Mouse (Mus musculus) liver, embryonic 11.5 days (tissue): ENCODE results near the gene Mlst8. TPM values are rescaled to one million over a fixed set of nuclear protein-coding genes. Genes with fewer than 3 reads are reported as not detected.

ENCODE experiments used
- ATAC-seq: fragments of 200-750 bp; cut with Nextera tagmentation; replicated peaks from 2 replicates; pipeline ENCODE4 v1.8.0; 2017; ENCODE audit warnings: moderate number of reproducible peaks, mild to moderate bottlenecking, moderate TSS enrichment, moderate library complexity; ENCODE audit not compliant: low FRiP score
- DNase-seq: peaks from one replicate; pipeline ENCODE4 v3.0.0-alpha.2; 2017; ENCODE audit warnings: low spot score
- H3K27ac ChIP-seq: fragments of 300-500 bp; sonication (generic); 2 replicates; pipeline ENCODE4 v1.5.1; 2014; ENCODE audit warnings: mild to moderate bottlenecking, low read depth, low read length, control low read depth
- H3K27me3 ChIP-seq: fragments of 300-500 bp; sonication (generic); replicated peaks from 2 replicates; pipeline ENCODE4 v1.6.1; 2014; ENCODE audit warnings: low read length, mixed read lengths; ENCODE audit not compliant: control insufficient read depth, insufficient read depth
- H3K36me3 ChIP-seq: fragments of 300-500 bp; sonication (generic); 2 replicates; pipeline ENCODE4 v1.6.1; 2014; ENCODE audit warnings: mild to moderate bottlenecking, low read length, moderate library complexity, mixed read lengths; ENCODE audit not compliant: control insufficient read depth, insufficient read depth
- H3K4me1 ChIP-seq: fragments of 300-500 bp; sonication (generic); replicated peaks from 2 replicates; pipeline ENCODE4 v1.6.1; 2014; ENCODE audit warnings: low read length, mixed read lengths; ENCODE audit not compliant: control insufficient read depth, insufficient read depth
- H3K4me2 ChIP-seq: fragments of 300-500 bp; sonication (generic); 2 replicates; pipeline ENCODE4 v1.6.1; 2014; ENCODE audit warnings: mild to moderate bottlenecking, control low read depth, moderate library complexity
- H3K4me3 ChIP-seq: fragments of 300-500 bp; sonication (generic); 2 replicates; pipeline ENCODE4 v1.5.1; 2014; ENCODE audit warnings: low read depth, low read length, control low read depth
- H3K9ac ChIP-seq: fragments of 300-500 bp; sonication (generic); 2 replicates; pipeline ENCODE4 v1.6.1; 2014; ENCODE audit warnings: low read depth, low read length, control low read depth
- H3K9me3 ChIP-seq: fragments of 300-500 bp; sonication (generic); 2 replicates; pipeline ENCODE4 v1.6.1; 2016; ENCODE audit warnings: low read length, inconsistent platforms, mixed read lengths; ENCODE audit not compliant: control insufficient read depth
- WGBS: fragments of 180-500 bp; shearing (Covaris S2); extraction: QIAGEN DNeasy Blood & Tissue Kit; methylation state at CpG from one replicate; pipeline ENCODE4 v1.1.7; 2014; 5-methylcytosine and 5-hydroxymethylcytosine counted together
- polyA plus RNA-seq: library from polyadenylated mRNA; unstranded; fragments of >200 nt; fragmentation: Nextera tagmentation; extraction: Ambion mirVana; gene quantifications from 2 replicates; pipeline ENCODE4 v1.2.1, GENCODE M21; 2014

The Mlst8 gene
- polyA plus RNA-seq, 1 experiment from 2014 or later = 22.3 TPM

GRCm38 (mm10) chr17:24507806-24508460, 29.1 kb upstream of the Mlst8 start:
- DNase-seq = no peak
- H3K36me3 ChIP-seq = peaks cover 27% of the 10 kb centered on the region
- H3K27ac ChIP-seq = no peak overlapping the region
- WGBS = 75% methylated on average over 12 of the region's 12 CpGs
- ATAC-seq = no peak
- no peaks in the 10 kb centered on the region for H3K27me3 ChIP-seq
- H3K4me3 ChIP-seq = no peak overlapping the region
- no peaks in the 10 kb centered on the region for H3K9me3 ChIP-seq
- H3K9ac ChIP-seq = no peak overlapping the region
- no peak overlapping the region for H3K4me2 ChIP-seq
- peaks cover 10% of the 10 kb centered on the region for H3K4me1 ChIP-seq

DNA sequence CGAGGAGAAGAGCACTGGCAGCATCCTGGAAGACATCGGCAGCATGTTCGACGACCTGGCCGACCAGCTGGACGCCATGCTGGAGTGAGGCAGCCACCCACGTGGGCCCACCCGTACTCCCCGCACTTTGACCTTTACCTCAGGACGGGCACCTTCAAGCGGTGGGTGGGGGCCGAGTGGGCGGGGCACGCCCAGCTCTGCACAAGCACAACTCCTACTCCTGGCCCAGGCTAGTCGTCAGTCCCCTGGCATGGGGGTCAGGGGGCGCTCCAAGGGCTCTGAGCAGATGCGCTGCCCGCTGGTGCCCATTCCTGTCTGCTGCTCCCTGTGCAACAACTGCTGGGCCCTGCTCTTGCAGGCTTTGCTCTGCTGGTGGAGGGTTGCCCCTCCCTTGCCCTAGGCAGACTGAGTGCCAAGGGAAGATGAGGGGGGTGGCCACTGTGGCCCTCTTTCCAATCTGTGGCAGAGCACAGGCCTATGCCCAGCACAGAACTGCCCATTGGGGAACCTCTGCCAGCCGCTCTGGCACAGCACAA, 28.3 kb upstream of the Mlst8 start:
- ATAC-seq = peak; percentile 29; the same call in 1 of the 2 replicates
- peaks cover 27% of the 10 kb centered on the region for H3K36me3 ChIP-seq

DNA sequence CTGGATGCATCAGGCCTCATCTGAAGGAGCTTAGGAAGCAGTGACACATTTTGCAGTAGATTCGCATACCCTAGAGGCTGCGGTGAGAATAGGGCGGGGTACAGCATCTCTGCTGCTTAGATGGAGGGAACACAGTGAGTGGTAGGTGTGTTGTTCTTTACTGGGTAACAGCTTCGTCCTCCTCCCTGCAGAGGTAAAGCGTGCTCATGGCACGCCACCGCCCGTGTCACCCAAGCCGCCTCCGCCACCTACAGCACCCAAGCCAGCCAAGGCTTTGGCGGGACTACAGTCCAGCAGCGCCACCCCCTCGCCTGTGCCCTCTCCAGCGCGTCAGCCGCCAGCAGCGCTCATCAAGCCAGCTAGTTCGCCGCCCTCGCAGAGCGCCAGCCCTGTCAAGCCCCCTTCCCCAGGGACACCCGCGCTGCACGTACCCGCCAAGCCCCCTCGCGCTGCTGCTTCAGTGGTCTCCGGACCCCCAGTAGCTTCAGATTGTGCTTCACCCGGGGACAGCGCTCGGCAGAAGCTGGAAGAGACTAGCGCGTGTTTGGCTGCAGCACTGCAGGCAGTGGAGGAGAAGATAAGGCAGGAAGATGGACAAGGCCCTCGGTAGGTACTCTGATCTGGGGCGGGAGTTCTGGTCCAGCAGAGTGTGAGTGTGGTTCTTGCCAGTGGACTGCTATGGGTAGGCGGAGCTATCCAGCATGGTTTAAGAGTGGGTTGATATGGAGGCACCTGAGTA, 27.6 kb upstream of the Mlst8 start:
- peak overlapping the region; percentile 17; the same call in 1 of the 2 replicates for H3K9ac ChIP-seq
- peak; percentile 47 for DNase-seq
- peaks cover 20% of the 10 kb centered on the region for H3K36me3 ChIP-seq
- WGBS = 31% methylated on average over 36 of the region's 36 CpGs
- H3K27ac ChIP-seq = no peak overlapping the region
- peak overlapping the region; percentile 56 for H3K4me2 ChIP-seq
- ATAC-seq = peak; percentile 23; the same call in 1 of the 2 replicates
- H3K4me3 ChIP-seq = peak overlapping the region; percentile 30
- H3K4me1 ChIP-seq = peaks cover 10% of the 10 kb centered on the region
- no peaks in the 10 kb centered on the region for H3K27me3 ChIP-seq
- H3K9me3 ChIP-seq = no peaks in the 10 kb centered on the region

More for the DNA sequence above, 28.3 kb upstream of the Mlst8 start:
- H3K27ac ChIP-seq = no peak overlapping the region
- H3K4me3 ChIP-seq = peak overlapping the region; percentile 30; the same call in 1 of the 2 replicates
- 52% methylated on average over 17 of the region's 19 CpGs for WGBS
- H3K4me1 ChIP-seq = peaks cover 10% of the 10 kb centered on the region
- no peaks in the 10 kb centered on the region for H3K9me3 ChIP-seq
- DNase-seq = no peak
- no peak overlapping the region for H3K9ac ChIP-seq
- no peaks in the 10 kb centered on the region for H3K27me3 ChIP-seq
- peak overlapping the region; percentile 56 for H3K4me2 ChIP-seq

DNA sequence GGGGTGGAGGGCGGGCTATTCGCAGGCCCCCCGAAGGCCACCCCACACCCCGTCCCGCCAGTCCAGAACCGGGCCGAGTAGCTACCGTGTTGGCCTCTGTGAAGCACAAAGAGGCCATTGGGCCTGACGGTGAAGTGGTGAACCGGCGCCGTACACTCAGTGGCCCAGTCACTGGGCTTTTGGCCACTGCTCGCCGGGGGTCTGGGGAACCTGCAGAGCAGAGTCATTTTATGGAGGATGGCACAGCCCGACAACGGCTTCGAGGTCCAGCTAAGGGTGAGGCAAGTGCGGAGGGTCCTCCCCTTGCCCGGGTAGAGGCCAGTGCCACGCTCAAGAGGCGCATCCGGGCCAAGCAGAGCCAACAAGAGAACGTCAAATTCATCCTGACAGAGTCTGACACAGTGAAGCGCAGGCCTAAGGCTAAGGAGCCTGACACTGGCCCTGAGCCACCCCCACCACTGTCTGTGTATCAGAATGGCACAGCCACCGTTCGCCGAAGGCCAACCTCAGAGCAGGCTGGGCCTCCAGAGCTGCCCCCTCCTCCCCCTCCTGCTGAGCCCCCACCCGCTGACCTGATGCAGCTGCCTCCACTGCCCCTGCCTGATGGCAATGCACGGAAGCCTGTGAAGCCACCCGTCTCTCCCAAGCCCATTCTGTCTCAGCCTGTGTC, 26.5 kb upstream of the Mlst8 start:
- H3K27ac ChIP-seq = no peak overlapping the region
- WGBS = 90% methylated on average over 30 of the region's 30 CpGs
- H3K9me3 ChIP-seq = no peaks in the 10 kb centered on the region
- peaks cover 14% of the 10 kb centered on the region for H3K36me3 ChIP-seq
- no peak overlapping the region for H3K9ac ChIP-seq
- no peaks in the 10 kb centered on the region for H3K27me3 ChIP-seq
- peaks cover 10% of the 10 kb centered on the region for H3K4me1 ChIP-seq
- ATAC-seq (no peak), DNase-seq (no peak)
- H3K4me2 ChIP-seq = no peak overlapping the region
- no peak overlapping the region for H3K4me3 ChIP-seq

DNA sequence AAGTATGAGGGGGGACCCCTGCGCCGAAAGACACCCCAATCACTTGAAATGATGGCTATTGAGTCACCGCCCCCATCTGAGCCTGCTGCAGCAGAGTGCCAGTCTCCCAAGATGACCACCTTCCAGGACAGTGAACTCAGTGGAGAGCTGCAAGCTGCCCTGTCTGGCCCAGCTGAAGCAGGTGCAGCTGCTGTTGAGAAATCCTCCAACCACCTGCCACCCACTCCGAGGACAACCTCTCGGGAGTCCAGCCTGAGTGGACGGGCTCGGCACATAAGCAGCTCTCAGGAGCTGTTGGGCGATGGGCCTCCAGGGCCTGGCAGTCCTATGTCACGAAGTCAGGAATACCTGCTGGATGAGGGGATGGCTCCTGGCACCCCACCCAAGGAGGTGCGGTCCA, 25.2 kb upstream of the Mlst8 start:
- DNase-seq = no peak
- no peak overlapping the region for H3K27ac ChIP-seq
- WGBS = 93% methylated on average over 10 of the region's 10 CpGs
- peaks cover 1% of the 10 kb centered on the region for H3K36me3 ChIP-seq
- H3K4me2 ChIP-seq = no peak overlapping the region
- H3K27me3 ChIP-seq = no peaks in the 10 kb centered on the region
- H3K9me3 ChIP-seq = no peaks in the 10 kb centered on the region
- no peak for ATAC-seq
- H3K9ac ChIP-seq = no peak overlapping the region
- H3K4me3 ChIP-seq = no peak overlapping the region
- peaks cover 10% of the 10 kb centered on the region for H3K4me1 ChIP-seq

GRCm38 (mm10) chr17:24502208-24502607, 23.3 kb upstream of the Mlst8 start:
- Histone ChIP-seq H3K4me3 (no peak overlapping the region), H3K9me3 (no peaks in the 10 kb centered on the region), H3K27ac (no peak overlapping the region), H3K36me3 (no peaks in the 10 kb centered on the region), H3K9ac (no peak overlapping the region; the same call in 1 of the 2 replicates), H3K4me1 (peaks cover 7% of the 10 kb centered on the region), H3K4me2 (no peak overlapping the region), H3K27me3 (no peaks in the 10 kb centered on the region)
- WGBS = 38% methylated on average over 11 of the region's 11 CpGs
- DNase-seq = no peak
- no peak for ATAC-seq

GRCm38 (mm10) chr17:24496026-24496425, 17.1 kb upstream of the Mlst8 start:
- H3K36me3 ChIP-seq = no peaks in the 10 kb centered on the region
- no peaks in the 10 kb centered on the region for H3K9me3 ChIP-seq
- no peak overlapping the region for H3K27ac ChIP-seq
- no peak overlapping the region for H3K9ac ChIP-seq
- no peak for DNase-seq
- no peak for ATAC-seq
- no peak overlapping the region for H3K4me2 ChIP-seq
- 65% methylated on average over 1 of the region's 1 CpGs for WGBS
- H3K27me3 ChIP-seq = no peaks in the 10 kb centered on the region
- no peaks in the 10 kb centered on the region for H3K4me1 ChIP-seq
- no peak overlapping the region for H3K4me3 ChIP-seq

- Histone ChIP-seq H3K9ac (no peak overlapping the region), H3K9me3 (no peaks in the 10 kb centered on the region), H3K4me1 (no peaks in the 10 kb centered on the region), H3K4me3 (no peak overlapping the region), H3K4me2 (no peak overlapping the region), H3K27me3 (peaks cover 1% of the 10 kb centered on the region), H3K36me3 (no peaks in the 10 kb centered on the region), H3K27ac (no peak overlapping the region)
- ATAC-seq = no peak
- WGBS = 75% methylated on average over 3 of the region's 3 CpGs
- DNase-seq = no peak
Measured at GRCm38 (mm10) chr17:24495443-24495842, 16.6 kb upstream of the Mlst8 start.
